Mouse (Mus musculus) large intestine, adult 2 months (tissue): ENCODE results near the gene Mmrn2. TPM values are rescaled to one million over a fixed set of nuclear protein-coding genes. Genes with fewer than 3 reads are reported as not detected.
"Not testable (repeated sequence)": the region's sequence is repeated elsewhere in the genome, so short reads cannot be mapped to it uniquely, and the experiment has no call there.

Source experiments
- DNase-seq: peaks from one replicate; pipeline ENCODE4 v3.0.0-alpha.2; 2012; ENCODE audit warnings: low read depth, low spot score
- WGBS: fragments of 180-500 bp; shearing (Covaris S2); methylation state at CpG from one replicate; pipeline ENCODE4 v1.1.7; 2018; 5-methylcytosine and 5-hydroxymethylcytosine counted together
- polyA plus RNA-seq: library from polyadenylated mRNA; depleted of rRNA; stranded (reverse); fragments of >200 nt; gene quantifications from 2 replicates; pipeline ENCODE4 v1.2.3, GENCODE M21; 2012

Mmrn2 gene
- polyA plus RNA-seq, 1 experiment = 3.7 TPM

GRCm38 (mm10) chr14:34359676-34360244 is 15.5 kb upstream of the Mmrn2 start:
- WGBS = 62% methylated on average over 5 of the region's 5 CpGs
- DNase-seq = no peak

GRCm38 (mm10) chr14:34360251-34360650 is 15.0 kb upstream of the Mmrn2 start:
- 45% methylated on average over 6 of the region's 6 CpGs for WGBS
- no peak for DNase-seq

GRCm38 (mm10) chr14:34362135-34362534 is 13.1 kb upstream of the Mmrn2 start:
- WGBS = 35% methylated on average over 4 of the region's 4 CpGs
- no peak for DNase-seq

GRCm38 (mm10) chr14:34362726-34363445 is 12.4 kb upstream of the Mmrn2 start:
- 46% methylated on average over 18 of the region's 18 CpGs for WGBS
- peak; percentile 31 for DNase-seq

- 6% methylated on average over 32 of the region's 32 CpGs for WGBS
- DNase-seq = peak; percentile 59
These were observed 11.6 kb upstream of the Mmrn2 start for GRCm38 (mm10) chr14:34363490-34364253.

- DNase-seq = not testable (repeated sequence)
- WGBS = 89% methylated on average over 15 of the region's 15 CpGs
These were observed 10.8 kb upstream of the Mmrn2 start for GRCm38 (mm10) chr14:34364254-34365146.

GRCm38 (mm10) chr14:34365147-34365507 is 10.1 kb upstream of the Mmrn2 start:
- WGBS = 91% methylated on average over 2 of the region's 2 CpGs
- DNase-seq = no peak

- 65% methylated on average over 3 of the region's 3 CpGs for WGBS
These were observed 5.1 kb upstream of the Mmrn2 start for GRCm38 (mm10) chr14:34370203-34370602.

GRCm38 (mm10) chr14:34370921-34371320 is 4.3 kb upstream of the Mmrn2 start:
- 91% methylated on average over 3 of the region's 3 CpGs for WGBS
- no peak for DNase-seq

More at GRCm38 (mm10) chr14:34370203-34370602, 5.1 kb upstream of the Mmrn2 start:
- no peak for DNase-seq

GRCm38 (mm10) chr14:34371763-34372162 is 3.5 kb upstream of the Mmrn2 start:
- WGBS = 39% methylated on average over 2 of the region's 2 CpGs
- DNase-seq = no peak

- 89% methylated on average over 6 of the region's 6 CpGs for whole genome bisulfite sequencing
- no peak for DNase-seq
These were observed 2.6 kb upstream of the Mmrn2 start for GRCm38 (mm10) chr14:34372646-34373045.

- no peak for DNase-seq
- 79% methylated on average over 6 of the region's 6 CpGs for WGBS
These were observed 1.7 kb upstream of the Mmrn2 start for GRCm38 (mm10) chr14:34373581-34373980.

- 33% methylated on average over 10 of the region's 10 CpGs for WGBS
- DNase-seq = no peak
These were observed 688 bp upstream of the Mmrn2 start, which contains the start of gene Sncg for GRCm38 (mm10) chr14:34374577-34374976. TSS of gene Sncg (minus strand) at chr14:34374789.

GRCm38 (mm10) chr14:34375941-34376340 is 676 bp downstream of the Mmrn2 start:
- no peak for DNase-seq
- 86% methylated on average over 5 of the region's 5 CpGs for WGBS

GRCm38 (mm10) chr14:34377121-34377520 is 1.9 kb downstream of the Mmrn2 start:
- 81% methylated on average over 4 of the region's 4 CpGs for WGBS
- no peak for DNase-seq

GRCm38 (mm10) chr14:34378560-34379331 is 3.5 kb downstream of the Mmrn2 start:
- WGBS = 62% methylated on average over 11 of the region's 11 CpGs

GRCm38 (mm10) chr14:34382921-34383704 is 7.8 kb downstream of the Mmrn2 start:
- DNase-seq = no peak
- 92% methylated on average over 9 of the region's 9 CpGs for WGBS

More at GRCm38 (mm10) chr14:34378560-34379331, 3.5 kb downstream of the Mmrn2 start:
- no peak for DNase-seq

GRCm38 (mm10) chr14:34393295-34393694 is 18.0 kb downstream of the Mmrn2 start:
- WGBS = 74% methylated on average over 4 of the region's 4 CpGs
- DNase-seq = no peak
